In the genomic region with DNA sequence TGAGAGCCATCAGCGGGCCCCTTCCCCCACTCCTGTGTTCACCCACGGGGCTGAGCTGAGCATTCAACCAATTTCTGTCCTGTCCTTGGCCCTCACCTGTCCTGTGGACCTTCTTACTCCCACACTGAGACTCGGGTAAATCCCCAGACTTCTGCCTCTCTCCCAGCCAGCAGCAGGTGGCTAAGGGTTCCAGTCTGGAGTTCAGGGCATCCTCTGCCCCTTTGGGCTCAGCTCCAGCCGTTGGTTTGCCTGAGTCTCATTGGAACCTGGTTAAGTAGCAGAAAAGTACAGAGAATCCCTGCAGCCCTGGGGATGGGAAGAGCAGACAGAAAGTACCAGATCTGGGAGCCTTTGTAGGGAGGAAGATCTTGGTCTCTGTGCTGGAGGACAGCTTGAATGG, we compare ENCODE assay signal across 10 mouse cellular contexts. TPM values are rescaled to one million over a fixed set of nuclear protein-coding genes. Genes with fewer than 3 reads are reported as not detected.
A peak's percentile ranks its signal among the peaks of the same experiment; 100 is the strongest.
DNase-seq lines count a peak whose midpoint lies in the region; ATAC-seq lines count a peak whose summit lies in the region.
"Had no signal": no experiment of that assay in that cellular context is flagged by ENCODE, and none has a peak within 500 bp of the region (broad histone marks: within the 10 kb centered on the region; RNA-seq: fewer than 3 reads in every experiment).

No protein-coding gene starts in this region.

- no peaks in the 10 kb centered on the region for H3K36me3 ChIP-seq in kidney, embryonic 14.5 days (ENCODE audit: control insufficient read depth, insufficient read depth, low read length)
- H3K36me3 ChIP-seq in embryonic facial prominence, embryonic 12.5 days: peaks cover 21% of the 10 kb centered on the region
- H3K36me3 ChIP-seq in hindbrain, embryonic 13.5 days: no peaks in the 10 kb centered on the region
- no peaks in the 10 kb centered on the region for H3K36me3 ChIP-seq in midbrain, embryonic 14.5 days (ENCODE audit: control insufficient read depth, insufficient read depth, low read length)

- no peak for DNase-seq in kidney, postnatal 4 days
- DNase-seq in midbrain, embryonic 14.5 days: no peak
- DNase-seq in adrenal gland, adult 8-10 months: no peak
- DNase-seq in right cerebral cortex, adult 18-20 months: no peak

- no peak for ATAC-seq in kidney, embryonic 14.5 days (ENCODE audit: low FRiP score, low TSS enrichment)
- ATAC-seq in embryonic facial prominence, embryonic 12.5 days (ENCODE audit: insufficient number of reproducible peaks, insufficient read depth, low FRiP score, low TSS enrichment): no peak
- no peak for ATAC-seq in hindbrain, embryonic 13.5 days (ENCODE audit: low FRiP score)
- ATAC-seq in midbrain, embryonic 14.5 days (ENCODE audit: low FRiP score, low TSS enrichment): no peak
- ATAC-seq in activated CD4-positive, CD25-positive, alpha-beta regulatory T cell, adult 4 months: no peak

- peak overlapping the region; percentile 97 for H3K4me2 ChIP-seq in kidney, embryonic 14.5 days (replicated peaks; ENCODE audit: low read depth, low read length)
- H3K4me2 ChIP-seq in embryonic facial prominence, embryonic 12.5 days (replicated peaks): peak overlapping the region; percentile 95
- peak overlapping the region; percentile 90 for H3K4me2 ChIP-seq in hindbrain, embryonic 13.5 days
- H3K4me2 ChIP-seq in midbrain, embryonic 14.5 days (ENCODE audit: low read length): peak overlapping the region; percentile 91

- no peak overlapping the region for H3K27ac ChIP-seq in kidney, embryonic 14.5 days (ENCODE audit: low read depth, low read length)
- H3K27ac ChIP-seq in embryonic facial prominence, embryonic 12.5 days: no peak overlapping the region
- peak overlapping the region; percentile 60 for H3K27ac ChIP-seq in hindbrain, embryonic 13.5 days
- H3K27ac ChIP-seq in midbrain, embryonic 14.5 days (replicated peaks; ENCODE audit: low read depth, low read length): no peak overlapping the region

- H3K4me3 ChIP-seq in kidney, embryonic 14.5 days (ENCODE audit: low read length): peak overlapping the region; percentile 67; the same call in 1 of the 2 replicates
- peak overlapping the region; percentile 74 for H3K4me3 ChIP-seq in embryonic facial prominence, embryonic 12.5 days
- H3K4me3 ChIP-seq in hindbrain, embryonic 13.5 days: peak overlapping the region; percentile 62
- H3K4me3 ChIP-seq in midbrain, embryonic 14.5 days (replicated peaks; ENCODE audit: low read depth, low read length): peak overlapping the region; percentile 26; the same call in 1 of the 2 replicates

- 31% methylated on average over 4 of the region's 4 CpGs for WGBS in kidney, embryonic 14.5 days
- 34% methylated on average over 4 of the region's 4 CpGs for WGBS in embryonic facial prominence, embryonic 12.5 days
- 51% methylated on average over 4 of the region's 4 CpGs for whole genome bisulfite sequencing in hindbrain, embryonic 13.5 days
- WGBS in midbrain, embryonic 14.5 days: 44% methylated on average over 4 of the region's 4 CpGs

- peaks cover 46% of the 10 kb centered on the region for H3K4me1 ChIP-seq in kidney, embryonic 14.5 days (ENCODE audit: control insufficient read depth, insufficient read depth, low read length)
- peaks cover 65% of the 10 kb centered on the region for H3K4me1 ChIP-seq in embryonic facial prominence, embryonic 12.5 days
- H3K4me1 ChIP-seq in hindbrain, embryonic 13.5 days (replicated peaks): peaks cover 69% of the 10 kb centered on the region
- H3K4me1 ChIP-seq in midbrain, embryonic 14.5 days (ENCODE audit: control insufficient read depth, insufficient read depth, low read length): peaks cover 61% of the 10 kb centered on the region

- H3K9me3 ChIP-seq in kidney, embryonic 14.5 days (ENCODE audit: control insufficient read depth, low read length): no peaks in the 10 kb centered on the region
- no peaks in the 10 kb centered on the region for H3K9me3 ChIP-seq in embryonic facial prominence, embryonic 12.5 days
- H3K9me3 ChIP-seq in hindbrain, embryonic 13.5 days: no peaks in the 10 kb centered on the region
- no peaks in the 10 kb centered on the region for H3K9me3 ChIP-seq in midbrain, embryonic 14.5 days (ENCODE audit: control insufficient read depth, low read length)

- peaks cover 12% of the 10 kb centered on the region for H3K27me3 ChIP-seq in kidney, embryonic 14.5 days (ENCODE audit: control insufficient read depth, insufficient read depth, low read length)
- 0 out of 2 replicates have a peak, but pooled peaks cover 6% of the 10 kb centered on the region for H3K27me3 ChIP-seq in embryonic facial prominence, embryonic 12.5 days
- peaks cover 39% of the 10 kb centered on the region for H3K27me3 ChIP-seq in hindbrain, embryonic 13.5 days
- peaks cover 22% of the 10 kb centered on the region; the same call in 1 of the 2 replicates for H3K27me3 ChIP-seq in midbrain, embryonic 14.5 days (ENCODE audit: control insufficient read depth, insufficient read depth, low read length)

- no peak overlapping the region for H3K9ac ChIP-seq in kidney, embryonic 14.5 days (ENCODE audit: low read depth, low read length)
- H3K9ac ChIP-seq in embryonic facial prominence, embryonic 12.5 days: peak overlapping the region; percentile 44
- H3K9ac ChIP-seq in hindbrain, embryonic 13.5 days: peak overlapping the region; percentile 71
- H3K9ac ChIP-seq in midbrain, embryonic 14.5 days (replicated peaks; ENCODE audit: low read length): peak overlapping the region; percentile 54

RNA-seq across cellular contexts. Expression of a gene that starts 4.1 kb away (rescaled TPM):
- 11.3 and 12.1 TPM in 2 replicates for polyA plus RNA-seq in kidney, embryonic 14.5 days (2014; fragmentation: Nextera tagmentation; extraction: Ambion mirVana)
- 10.6 and 12.3 TPM in 2 replicates for polyA plus RNA-seq in embryonic facial prominence, embryonic 12.5 days (2016; fragmentation: Nextera tagmentation; extraction: Ambion mirVana)
- 21.3 and 22.1 TPM in 2 replicates for polyA plus RNA-seq in hindbrain, embryonic 13.5 days (2015; fragmentation: Nextera tagmentation; extraction: Ambion mirVana)
- polyA plus RNA-seq in midbrain, embryonic 14.5 days (2014; fragmentation: Nextera tagmentation; extraction: Ambion mirVana): 28.6 and 29.0 TPM in 2 replicates
- total RNA-seq in adrenal gland, adult 8-10 months (2022): 10 to 100 TPM; 30.7 to 64.5 (median 48.4) TPM
- 1 to 10 TPM; 2.9 to 4.1 TPM for polyA plus RNA-seq in activated CD4-positive, CD25-positive, alpha-beta regulatory T cell, adult 4 months (2017; shearing (Covaris generic))

RNA-seq across cellular contexts. Expression of a gene that starts 55.1 kb away (rescaled TPM):
- 0.24 TPM in 1 of 2 replicates, not detected in the other for polyA plus RNA-seq in kidney, embryonic 14.5 days (2014; fragmentation: Nextera tagmentation; extraction: Ambion mirVana)
- polyA plus RNA-seq in embryonic facial prominence, embryonic 12.5 days (2016; fragmentation: Nextera tagmentation; extraction: Ambion mirVana): 0.70 and 1.7 TPM in 2 replicates
- polyA plus RNA-seq in hindbrain, embryonic 13.5 days (2015; fragmentation: Nextera tagmentation; extraction: Ambion mirVana): 2.2 and 2.6 TPM in 2 replicates
- polyA plus RNA-seq in midbrain, embryonic 14.5 days (2014; fragmentation: Nextera tagmentation; extraction: Ambion mirVana): 0.92 and 1.8 TPM in 2 replicates
- total RNA-seq in adrenal gland, adult 8-10 months (2022): 1 to 10 TPM in 3 of 4 experiments, under 1 TPM in 1; 0.99 to 4.1 (median 2.6) TPM
- polyA plus RNA-seq in activated CD4-positive, CD25-positive, alpha-beta regulatory T cell, adult 4 months (2017; shearing (Covaris generic)): not detected
- total RNA-seq: megakaryocyte-erythroid progenitor cell, adult 5-6 weeks had no signal
- polyA plus RNA-seq: small intestine, adult 2 months had no signal
